Mouse (Mus musculus): ENCODE results near the gene Plekhh2. TPM values are rescaled to one million over a fixed set of nuclear protein-coding genes. Genes with fewer than 3 reads are reported as not detected.

Gene Plekhh2
- total and polyA plus RNA-seq, 2 experiments from 2014 or later: 1.2 to 3.1 TPM

DNA sequence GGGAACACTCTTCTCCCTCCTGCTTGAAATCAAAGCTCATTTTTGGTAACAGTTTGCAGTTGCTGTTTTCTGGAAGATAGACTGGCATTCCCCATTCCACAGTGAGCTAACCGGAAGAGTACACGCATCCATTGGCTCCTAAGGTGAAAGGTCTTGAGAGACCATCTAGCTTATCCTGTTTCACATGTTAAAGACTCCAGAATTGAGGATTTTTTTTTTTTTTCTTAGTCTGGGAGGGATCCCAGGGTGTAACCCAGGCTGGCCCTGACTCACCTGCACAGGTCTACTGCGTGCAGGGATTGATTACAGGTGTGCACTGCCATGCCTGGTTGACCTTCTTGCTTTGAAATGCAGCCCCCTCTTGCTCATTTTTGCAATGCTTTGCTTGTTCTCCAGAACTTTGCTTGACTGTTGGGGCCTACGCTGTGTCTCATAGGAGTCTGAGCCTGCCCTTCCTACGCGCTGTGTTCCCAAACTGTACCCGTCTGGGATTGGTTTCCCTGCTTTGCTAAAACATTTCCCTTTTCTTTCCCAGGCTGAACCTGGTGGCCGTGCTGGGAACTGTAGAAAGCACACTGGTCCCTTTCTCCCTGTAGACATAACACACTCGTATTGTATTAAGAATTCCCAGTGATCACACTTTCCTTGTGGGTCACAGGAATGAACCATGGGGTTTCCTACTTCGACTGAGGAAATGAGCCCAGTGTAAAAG, 92.2 kb downstream of the Plekhh2 start:
- Histone ChIP-seq H3K4me3 (ENCODE audit: low read depth, low read length) (no peak overlapping the region), H3K9ac (replicated peaks; ENCODE audit: low read length, poor library complexity, severe bottlenecking) (no peak overlapping the region), H3K27ac (ENCODE audit: low read depth, low read length) (no peak overlapping the region), H3K4me2 (ENCODE audit: low read depth, low read length, poor library complexity, severe bottlenecking) (no peak overlapping the region), H3K9me3 (ENCODE audit: low read length) (no peaks in the 10 kb centered on the region), H3K36me3 (ENCODE audit: insufficient read depth, low read length) (0 out of 2 replicates have a peak, but pooled peaks cover 2% of the 10 kb centered on the region), H3K4me1 (ENCODE audit: insufficient read depth, low read length) (no peaks in the 10 kb centered on the region), H3K27me3 (ENCODE audit: insufficient read depth, low read length) (no peaks in the 10 kb centered on the region)
- TF ChIP-seq CTCF (IDR thresholded peaks at IDR 0.05): peak; percentile 22; the same call in 1 of the 2 replicates
- ATAC-seq (ENCODE audit: low FRiP score) (no peak), DNase-seq (ENCODE audit: low spot score) (no peak)
- 93% methylated on average over 10 of the region's 10 CpGs for WGBS

DNA sequence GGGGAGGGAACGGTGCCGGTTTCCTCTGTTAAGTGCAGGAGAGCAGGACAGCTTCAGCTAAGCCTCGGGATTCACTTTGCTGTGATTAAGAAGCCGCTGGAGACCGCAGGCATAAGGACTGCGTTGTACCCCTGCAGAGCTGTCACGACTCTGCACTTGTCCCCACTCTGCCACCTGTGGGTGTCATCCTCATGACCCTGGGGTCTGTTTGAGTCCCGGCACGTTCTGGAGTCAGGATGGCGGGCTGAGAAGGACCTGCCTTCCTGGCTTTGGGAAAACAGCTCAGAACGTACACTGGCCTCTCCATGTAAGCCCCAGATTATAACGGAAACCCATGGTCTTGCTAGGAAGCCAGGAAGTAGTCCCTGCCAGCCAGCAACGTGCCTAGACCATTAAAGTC, 95.3 kb downstream of the Plekhh2 start:
- ATAC-seq (ENCODE audit: low FRiP score) (no peak), DNase-seq (ENCODE audit: low spot score) (no peak)
- Histone ChIP-seq H3K9me3 (ENCODE audit: low read length) (no peaks in the 10 kb centered on the region), H3K9ac (replicated peaks; ENCODE audit: low read length, poor library complexity, severe bottlenecking) (no peak overlapping the region), H3K4me3 (ENCODE audit: low read depth, low read length) (no peak overlapping the region), H3K27ac (ENCODE audit: low read depth, low read length) (no peak overlapping the region), H3K4me2 (ENCODE audit: low read depth, low read length, poor library complexity, severe bottlenecking) (no peak overlapping the region), H3K36me3 (ENCODE audit: insufficient read depth, low read length) (0 out of 2 replicates have a peak, but pooled peaks cover 2% of the 10 kb centered on the region), H3K27me3 (ENCODE audit: insufficient read depth, low read length) (no peaks in the 10 kb centered on the region), H3K4me1 (ENCODE audit: insufficient read depth, low read length) (no peaks in the 10 kb centered on the region)
- TF ChIP-seq CTCF (IDR thresholded peaks at IDR 0.05): no peak
- WGBS: 51% methylated on average over 13 of the region's 13 CpGs

DNA sequence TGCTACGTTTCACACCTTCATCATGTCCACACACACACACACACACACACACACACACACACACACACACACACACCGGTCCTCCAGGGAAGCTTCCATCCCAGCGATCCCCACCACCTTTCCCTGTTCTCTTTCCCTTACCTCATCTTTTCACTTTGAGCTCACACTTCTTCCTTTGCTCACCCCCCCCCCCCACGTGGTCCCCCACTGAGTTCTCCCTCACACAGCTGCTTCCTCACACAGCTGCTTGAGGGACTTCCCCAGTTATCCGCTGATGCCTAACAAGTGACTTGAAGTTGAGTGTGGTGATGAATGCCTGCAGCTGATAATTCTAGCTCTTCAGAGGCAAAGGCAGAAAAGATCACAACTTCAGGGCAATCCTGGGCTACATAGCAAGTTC, 95.9 kb downstream of the Plekhh2 start:
- H3K9ac ChIP-seq (replicated peaks; ENCODE audit: low read length, poor library complexity, severe bottlenecking): no peak overlapping the region
- no peak overlapping the region for H3K27ac ChIP-seq (ENCODE audit: low read depth, low read length)
- TF ChIP-seq CTCF (IDR thresholded peaks at IDR 0.05): no peak
- no peak for DNase-seq (ENCODE audit: low spot score)
- ATAC-seq (ENCODE audit: low FRiP score): no peak
- H3K36me3 ChIP-seq (ENCODE audit: insufficient read depth, low read length): peaks cover 2% of the 10 kb centered on the region; the same call in 1 of the 2 replicates
- H3K4me3 ChIP-seq (ENCODE audit: low read depth, low read length): no peak overlapping the region
- no peaks in the 10 kb centered on the region for H3K27me3 ChIP-seq (ENCODE audit: insufficient read depth, low read length)
- H3K9me3 ChIP-seq (ENCODE audit: low read length): no peaks in the 10 kb centered on the region
- no peak overlapping the region for H3K4me2 ChIP-seq (ENCODE audit: low read depth, low read length, poor library complexity, severe bottlenecking)
- H3K4me1 ChIP-seq (ENCODE audit: insufficient read depth, low read length): no peaks in the 10 kb centered on the region
- WGBS: 73% methylated on average over 5 of the region's 5 CpGs

DNA sequence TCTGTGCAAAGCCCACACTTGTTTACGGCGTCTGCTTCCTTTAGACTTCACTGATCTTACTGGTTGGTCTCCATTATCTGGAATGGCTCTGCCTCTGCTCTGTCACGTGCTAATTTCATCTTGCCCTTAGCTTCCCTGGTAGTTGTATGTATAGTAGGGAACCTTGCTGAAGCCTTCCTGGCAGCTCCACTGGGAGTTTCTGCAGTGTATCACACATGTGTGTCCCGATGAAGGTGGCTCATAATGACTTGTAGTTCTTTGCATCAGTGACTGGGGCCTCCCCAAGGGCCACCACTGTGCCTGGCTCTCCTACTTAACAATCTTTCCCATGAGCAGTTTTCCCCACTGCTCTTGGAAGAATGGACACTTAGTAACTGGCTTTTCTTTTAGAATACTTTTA, 96.9 kb downstream of the Plekhh2 start:
- ATAC-seq (ENCODE audit: low FRiP score) (no peak), DNase-seq (ENCODE audit: low spot score) (no peak)
- no peak for TF ChIP-seq CTCF (IDR thresholded peaks at IDR 0.05)
- H3K36me3 ChIP-seq (ENCODE audit: insufficient read depth, low read length): peaks cover 2% of the 10 kb centered on the region; the same call in 1 of the 2 replicates
- no peak overlapping the region for H3K4me2 ChIP-seq (ENCODE audit: low read depth, low read length, poor library complexity, severe bottlenecking)
- no peak overlapping the region for H3K27ac ChIP-seq (ENCODE audit: low read depth, low read length)
- H3K9me3 ChIP-seq (ENCODE audit: low read length): no peaks in the 10 kb centered on the region
- H3K4me1 ChIP-seq (ENCODE audit: insufficient read depth, low read length): no peaks in the 10 kb centered on the region
- WGBS: 91% methylated on average over 4 of the region's 4 CpGs
- H3K27me3 ChIP-seq (ENCODE audit: insufficient read depth, low read length): no peaks in the 10 kb centered on the region
- H3K4me3 ChIP-seq (ENCODE audit: low read depth, low read length): no peak overlapping the region
- no peak overlapping the region for H3K9ac ChIP-seq (replicated peaks; ENCODE audit: low read length, poor library complexity, severe bottlenecking)

DNA sequence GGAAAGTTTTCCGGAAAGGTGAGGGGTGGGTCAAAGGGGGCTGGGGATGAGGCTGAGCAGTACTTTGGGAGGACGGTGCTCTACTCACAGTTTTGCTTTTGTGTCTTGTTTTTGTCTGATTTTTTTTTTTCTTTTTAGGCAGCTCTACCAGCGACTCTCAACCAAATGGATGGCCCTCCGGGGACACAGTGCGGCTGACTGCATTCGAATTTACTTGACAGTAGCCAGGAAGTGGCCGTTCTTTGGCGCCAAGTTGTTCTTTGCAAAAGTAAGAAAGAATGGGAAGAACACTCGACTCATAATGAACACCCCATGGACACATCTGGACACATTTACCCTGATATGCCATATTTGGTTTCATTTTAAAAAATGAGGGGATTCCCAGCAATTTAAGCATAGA, 99.8 kb downstream of the Plekhh2 start:
- DNase-seq (ENCODE audit: low spot score) (no peak), ATAC-seq (ENCODE audit: low FRiP score) (no peak)
- Histone ChIP-seq H3K4me2 (ENCODE audit: low read depth, low read length, poor library complexity, severe bottlenecking) (no peak overlapping the region), H3K27ac (ENCODE audit: low read depth, low read length) (no peak overlapping the region), H3K36me3 (ENCODE audit: insufficient read depth, low read length) (peaks cover 2% of the 10 kb centered on the region; the same call in 1 of the 2 replicates), H3K4me3 (ENCODE audit: low read depth, low read length) (no peak overlapping the region), H3K9ac (replicated peaks; ENCODE audit: low read length, poor library complexity, severe bottlenecking) (no peak overlapping the region), H3K4me1 (ENCODE audit: insufficient read depth, low read length) (no peaks in the 10 kb centered on the region), H3K9me3 (ENCODE audit: low read length) (no peaks in the 10 kb centered on the region), H3K27me3 (ENCODE audit: insufficient read depth, low read length) (no peaks in the 10 kb centered on the region)
- no peak for TF ChIP-seq CTCF (IDR thresholded peaks at IDR 0.05)
- 87% methylated on average over 9 of the region's 9 CpGs for WGBS

DNA sequence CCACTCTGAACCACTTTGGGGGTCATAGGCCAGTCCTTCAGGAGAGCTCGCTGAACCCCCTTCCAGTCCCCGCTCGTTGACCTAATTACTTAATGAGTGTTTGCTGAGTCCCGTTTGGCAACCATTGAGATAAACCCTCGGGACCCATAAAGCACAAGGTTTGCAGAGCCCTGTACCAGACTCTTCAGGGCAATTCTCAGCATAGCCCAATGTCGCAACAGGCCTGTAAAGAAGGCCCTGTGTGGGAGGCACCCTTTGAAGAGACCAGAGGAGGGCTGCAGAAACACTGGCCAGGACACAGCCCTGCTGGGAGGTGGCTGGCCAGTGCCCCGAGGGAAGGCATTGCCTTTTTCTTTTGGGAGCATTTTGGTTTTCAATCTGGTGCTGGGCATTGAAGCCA, 100.3 kb downstream of the Plekhh2 start:
- Histone ChIP-seq H3K4me3 (ENCODE audit: low read depth, low read length) (no peak overlapping the region), H3K27me3 (ENCODE audit: insufficient read depth, low read length) (no peaks in the 10 kb centered on the region), H3K9ac (replicated peaks; ENCODE audit: low read length, poor library complexity, severe bottlenecking) (no peak overlapping the region), H3K36me3 (ENCODE audit: insufficient read depth, low read length) (peaks cover under 1% of the 10 kb centered on the region; the same call in 1 of the 2 replicates), H3K27ac (ENCODE audit: low read depth, low read length) (no peak overlapping the region), H3K9me3 (ENCODE audit: low read length) (no peaks in the 10 kb centered on the region), H3K4me1 (ENCODE audit: insufficient read depth, low read length) (no peaks in the 10 kb centered on the region), H3K4me2 (ENCODE audit: low read depth, low read length, poor library complexity, severe bottlenecking) (no peak overlapping the region)
- no peak for ATAC-seq (ENCODE audit: low FRiP score)
- no peak for TF ChIP-seq CTCF (IDR thresholded peaks at IDR 0.05)
- WGBS: 90% methylated on average over 7 of the region's 7 CpGs
- no peak for DNase-seq (ENCODE audit: low spot score)

Data from midbrain, postnatal 0 days (tissue).